Mouse (Mus musculus) lung, adult 18-20 months (tissue): Measurements from ENCODE around the gene Mlh1.

Source experiments
- DNase-seq, 2 experiments: peaks; one replicate each; pipeline ENCODE4 v3.0.0; 2022; ENCODE audit warnings: mixed read lengths in 2 of 2

Gene Mlh1

DNA sequence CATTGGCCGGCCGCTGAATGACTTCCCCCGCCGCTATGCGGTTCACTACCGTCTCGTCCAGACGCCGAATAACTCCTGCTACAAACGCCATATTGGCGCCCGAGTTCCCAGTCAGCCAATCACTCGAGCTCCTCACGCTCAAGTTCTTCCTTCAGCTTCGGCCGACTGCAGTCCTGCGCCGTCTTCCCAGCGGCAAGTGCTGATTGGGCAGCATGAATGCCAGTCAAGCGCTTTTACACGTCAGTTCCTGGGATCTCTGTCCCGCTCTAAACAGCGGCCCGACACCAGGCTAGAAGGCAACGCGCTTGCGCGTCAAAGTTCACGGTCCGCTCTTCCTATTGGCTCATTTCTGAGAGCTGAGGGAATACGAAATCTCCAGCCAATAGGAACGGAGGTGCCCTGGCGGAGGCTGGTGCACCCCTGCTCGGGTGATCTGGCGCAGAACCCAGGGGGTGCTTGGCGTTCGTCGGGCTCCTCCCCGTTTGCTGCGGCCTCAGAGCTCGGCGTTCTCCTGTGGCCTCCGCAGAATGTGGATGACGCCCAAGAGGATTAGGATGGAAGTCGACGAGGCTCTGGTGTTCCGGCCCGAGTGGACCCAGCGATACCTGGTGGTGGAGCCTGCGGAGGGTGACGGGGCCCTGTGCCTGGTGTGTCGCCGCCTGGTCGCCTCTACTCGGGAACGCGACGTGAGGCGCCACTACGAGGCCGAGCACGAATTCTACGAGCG lies at the start of gene Mlh1, which contains the start of gene Epm2aip1:
Gene Mlh1 (minus strand): TSS at position 358 of the 727 bp plus-strand sequence.
Gene Epm2aip1 (plus strand): TSS at position 496 of the 727 bp plus-strand sequence.
- peak; percentile 99 to 100 for DNase-seq

DNA sequence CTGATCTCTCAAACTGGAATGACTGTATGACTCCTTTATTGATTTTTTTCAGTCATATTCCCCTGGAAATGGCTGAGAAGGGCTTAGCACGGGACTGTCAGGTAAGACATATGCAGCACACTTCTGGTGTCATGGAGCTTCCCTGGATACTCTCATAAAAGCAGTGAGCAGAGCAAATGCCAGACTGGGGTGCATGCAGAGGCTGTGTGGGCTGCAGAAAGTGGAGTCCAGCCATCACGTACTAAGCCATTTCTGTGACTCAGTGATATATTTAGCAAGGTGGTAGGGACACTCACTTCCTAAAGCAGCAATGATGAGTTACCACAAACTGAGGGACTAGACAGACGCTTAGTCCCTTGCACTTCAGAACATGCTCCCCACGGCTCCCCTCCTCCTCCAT lies 49.3 kb upstream of the Mlh1 start:
- DNase-seq: no peak

DNA sequence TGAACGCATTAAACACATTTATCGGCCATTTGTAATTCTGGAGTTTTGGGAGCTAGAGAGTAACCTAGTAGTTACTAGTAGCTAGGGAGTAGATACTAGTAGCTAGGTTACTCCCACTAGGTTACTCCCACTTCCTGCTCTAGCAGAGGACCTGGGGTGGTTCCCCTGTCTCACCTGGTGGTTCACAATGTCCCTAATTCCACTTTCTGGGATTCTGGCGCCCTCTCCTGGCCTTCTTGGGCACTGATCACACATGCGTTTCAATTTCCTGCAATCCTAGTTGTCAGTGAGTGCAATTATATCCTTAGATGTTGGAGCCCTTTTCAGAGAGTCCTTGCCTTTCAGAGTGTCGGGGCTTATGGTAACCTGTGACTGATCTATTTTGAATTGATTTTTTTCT lies 42.6 kb upstream of the Mlh1 start:
- DNase-seq: peak; percentile 28 to 40

DNA sequence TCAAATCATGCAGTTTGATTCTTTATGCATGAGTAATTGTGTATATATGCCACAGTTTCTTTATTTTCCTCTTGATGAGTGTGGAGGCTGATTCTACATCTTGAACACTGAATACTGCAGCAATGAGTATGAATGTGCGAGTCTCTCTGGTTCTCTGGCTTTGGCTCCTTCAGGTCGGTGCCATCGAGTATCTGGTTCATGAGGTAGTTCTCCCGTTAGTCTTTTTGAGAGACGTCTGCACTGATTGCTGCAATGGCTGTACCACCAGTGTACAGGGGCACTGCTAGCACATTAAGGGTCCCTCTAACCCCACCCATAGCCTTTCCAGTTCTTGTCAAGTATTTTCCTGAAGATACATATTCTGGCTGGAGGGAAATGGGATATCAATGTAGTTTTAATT lies 42.2 kb upstream of the Mlh1 start:
- DNase-seq: no peak

DNA sequence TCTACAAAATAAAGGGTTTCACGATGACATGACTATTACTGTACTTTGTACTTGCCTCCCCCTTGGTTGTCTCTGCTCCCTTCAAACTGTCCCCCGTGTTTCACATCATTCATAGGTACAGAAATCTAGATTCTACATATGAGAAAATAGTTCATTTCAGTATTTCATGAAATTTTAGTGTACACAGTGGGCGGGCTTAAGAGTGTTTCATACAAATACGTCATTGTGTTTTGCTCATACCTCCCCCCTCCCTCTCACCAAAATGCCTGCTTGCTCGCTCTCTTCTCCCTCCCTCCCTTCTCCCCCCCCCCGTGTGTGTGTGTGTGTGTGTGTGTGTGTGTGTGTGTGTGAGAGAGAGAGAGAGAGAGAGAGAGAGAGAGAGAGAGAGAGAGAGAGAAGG lies 41.7 kb upstream of the Mlh1 start:
- DNase-seq: no peak

DNA sequence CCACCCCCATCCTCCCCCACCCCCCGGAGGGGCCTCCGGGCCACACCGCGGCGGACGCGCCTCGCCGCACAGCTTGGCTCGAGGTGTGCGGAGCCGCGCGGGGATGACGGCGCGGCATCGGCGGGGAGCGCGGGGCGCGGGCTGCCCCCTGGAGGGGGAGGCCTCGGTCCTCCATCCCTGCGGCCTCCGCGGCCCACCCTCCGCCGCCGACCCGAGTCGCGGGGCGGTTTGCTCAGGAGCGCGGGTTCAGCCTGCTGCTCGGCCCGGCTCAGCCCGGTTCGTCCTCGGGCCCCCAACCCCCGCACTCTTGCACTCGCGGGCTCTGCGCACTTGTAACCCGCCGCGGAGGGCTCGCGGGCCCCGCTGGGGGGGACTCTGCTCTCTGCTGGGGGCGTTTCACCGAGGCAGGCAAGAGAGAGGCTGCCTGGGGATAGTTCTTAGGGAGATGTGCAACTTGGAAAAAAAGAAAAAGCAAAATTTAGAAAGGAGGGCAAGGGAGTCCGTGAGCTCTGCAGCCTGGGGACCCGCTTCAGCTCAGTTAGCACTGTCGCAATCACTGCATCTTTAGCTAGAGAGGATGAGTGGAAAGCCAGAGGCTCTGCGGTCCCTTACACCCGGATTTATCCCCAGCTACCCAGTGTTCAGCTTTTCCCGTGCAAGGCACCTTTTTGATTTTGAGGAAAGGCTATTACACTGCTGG lies 41.0 kb upstream of the Mlh1 start:
- no peak for DNase-seq

DNA sequence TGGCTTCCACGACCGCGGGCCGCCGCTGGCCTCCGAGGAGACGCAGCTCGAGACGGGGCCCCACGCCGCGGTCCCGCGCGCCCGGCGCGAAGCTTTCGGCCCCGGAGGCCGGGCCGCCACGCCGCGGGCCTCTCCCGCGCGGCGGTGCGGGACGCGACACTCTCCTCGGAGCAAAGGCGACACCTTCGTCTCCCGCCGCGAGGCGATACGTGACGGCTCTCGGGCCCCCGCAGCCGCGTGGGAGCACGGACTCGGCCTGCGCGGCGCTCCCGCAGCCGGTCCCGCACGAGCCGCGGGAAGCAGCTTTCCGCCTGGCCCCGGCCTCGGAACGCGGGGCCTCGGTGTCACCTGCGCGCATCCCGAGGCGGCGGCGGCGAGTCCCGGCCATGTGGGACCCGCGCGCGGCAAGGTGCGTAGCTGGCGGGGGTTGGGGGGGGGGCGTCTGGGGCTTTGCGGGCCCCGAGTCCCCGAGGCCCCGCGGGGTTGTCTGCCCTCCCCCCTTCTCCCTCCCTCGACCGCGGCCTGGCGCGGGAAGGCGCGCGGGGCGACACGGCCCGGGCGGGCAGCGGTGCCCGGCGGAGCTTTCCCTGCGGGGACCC lies 40.4 kb upstream of the Mlh1 start:
- DNase-seq: no peak

DNA sequence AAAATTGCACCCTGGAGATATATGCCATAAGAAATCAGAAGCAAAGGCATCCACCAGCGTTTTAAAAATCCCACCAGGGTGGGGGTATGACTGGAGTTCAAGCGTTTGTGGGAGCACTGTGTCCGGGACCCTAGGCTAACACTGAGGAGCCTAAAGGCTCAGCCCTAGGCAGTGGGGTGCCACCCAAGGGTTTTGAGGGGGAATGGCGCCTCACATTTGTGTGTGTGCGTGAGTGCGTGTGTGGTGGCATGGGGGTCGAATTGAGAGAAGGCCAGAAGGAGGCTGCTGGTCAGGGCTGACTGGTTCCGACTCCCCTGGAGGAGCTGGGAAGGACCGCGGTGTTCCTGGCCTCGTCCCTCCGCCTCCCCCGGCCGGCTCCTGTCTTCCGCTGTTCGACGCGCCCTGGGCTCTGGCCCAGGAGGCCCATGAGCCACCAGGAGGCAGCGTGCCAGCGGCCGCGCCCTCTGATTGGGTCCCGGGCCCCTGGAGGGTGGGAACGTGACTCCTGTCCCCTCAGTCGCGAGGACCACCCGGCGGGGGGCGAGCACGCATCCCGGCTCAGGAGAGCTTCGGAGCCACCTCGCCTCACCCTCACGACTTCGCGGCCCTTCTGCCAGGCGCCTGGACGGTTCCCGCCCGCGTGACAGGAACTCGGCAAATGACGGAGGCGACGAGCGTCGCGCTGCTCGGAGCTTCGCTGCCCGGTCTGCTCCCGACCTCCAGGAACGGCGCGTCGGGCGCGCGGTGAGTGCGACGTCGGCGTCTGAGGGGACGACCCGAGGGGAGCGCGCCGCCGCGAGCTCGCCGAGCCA lies 39.6 kb upstream of the Mlh1 start, which contains the start of gene Trank1:
Gene Trank1 (plus strand): TSS at position 709 of the 812 bp plus-strand sequence.
- no peak for DNase-seq

DNA sequence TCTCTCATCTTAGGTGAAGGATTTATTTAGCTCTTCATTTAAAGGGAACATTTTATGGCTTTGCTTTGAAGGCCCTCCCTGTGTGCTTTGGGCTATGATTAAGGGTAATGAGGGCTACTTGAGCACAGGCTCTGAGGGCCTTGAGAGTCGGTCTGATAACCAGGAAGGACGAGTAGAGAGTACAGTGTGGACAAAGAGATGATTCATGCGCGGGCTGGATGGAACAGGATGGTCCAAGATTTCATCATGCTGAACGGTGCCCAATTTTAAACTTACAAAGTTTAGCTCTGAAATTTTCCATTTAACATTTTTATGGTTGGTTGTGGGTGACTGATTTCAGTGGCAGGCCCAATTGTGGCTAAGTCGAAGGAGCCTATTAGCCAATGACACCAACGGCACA lies 34.6 kb upstream of the Mlh1 start:
- DNase-seq: no peak

DNA sequence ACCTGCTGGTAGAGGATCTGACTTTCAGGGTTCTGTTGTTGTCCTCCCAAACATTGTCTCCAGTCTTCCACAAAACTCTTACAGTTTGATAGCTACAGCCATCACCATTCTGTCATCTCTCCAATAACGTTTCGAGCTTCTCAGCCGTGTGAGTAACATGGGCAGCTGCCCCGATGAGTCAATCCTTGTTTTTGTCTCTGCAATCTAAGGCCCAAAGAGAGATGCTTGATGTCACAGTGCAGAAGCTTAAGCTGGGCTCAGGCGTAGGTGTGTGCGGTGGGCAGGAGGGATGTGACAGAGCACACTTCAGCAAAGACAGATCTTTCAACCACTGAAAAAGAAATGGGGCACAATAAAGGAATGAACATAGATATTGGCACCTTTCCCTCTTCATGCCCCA lies 32.4 kb upstream of the Mlh1 start:
- DNase-seq: no peak

DNA sequence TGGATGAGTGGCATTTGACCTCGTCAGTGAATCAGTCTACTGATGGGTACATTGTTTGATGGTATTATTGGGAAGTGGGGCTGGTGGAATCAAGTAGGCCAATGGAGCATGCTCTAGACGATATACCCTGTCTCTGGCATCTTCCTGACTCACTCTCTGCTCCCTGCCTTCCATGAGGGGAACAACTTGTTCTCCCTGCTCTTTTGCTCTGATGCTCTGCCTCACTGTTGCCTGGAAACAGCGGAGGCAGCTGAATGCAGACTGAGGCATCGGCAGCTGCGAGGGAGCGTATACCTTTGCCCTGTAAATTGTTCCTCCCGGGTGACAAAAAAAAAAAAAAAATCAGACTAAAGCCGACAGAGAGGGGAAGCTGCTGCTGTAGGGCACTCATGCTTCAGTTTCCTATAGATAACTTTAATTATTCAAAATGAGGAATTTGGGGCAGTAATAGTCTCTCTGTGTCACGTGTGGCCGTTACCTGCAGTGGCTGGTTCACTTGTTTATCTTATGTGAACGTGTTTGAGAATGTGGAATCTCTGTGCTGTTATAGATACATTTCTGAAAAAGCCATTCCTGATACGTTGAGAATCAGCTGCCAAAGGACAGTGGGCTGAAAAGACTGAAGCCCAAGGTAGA lies 30.7 kb upstream of the Mlh1 start:
- DNase-seq: no peak

DNA sequence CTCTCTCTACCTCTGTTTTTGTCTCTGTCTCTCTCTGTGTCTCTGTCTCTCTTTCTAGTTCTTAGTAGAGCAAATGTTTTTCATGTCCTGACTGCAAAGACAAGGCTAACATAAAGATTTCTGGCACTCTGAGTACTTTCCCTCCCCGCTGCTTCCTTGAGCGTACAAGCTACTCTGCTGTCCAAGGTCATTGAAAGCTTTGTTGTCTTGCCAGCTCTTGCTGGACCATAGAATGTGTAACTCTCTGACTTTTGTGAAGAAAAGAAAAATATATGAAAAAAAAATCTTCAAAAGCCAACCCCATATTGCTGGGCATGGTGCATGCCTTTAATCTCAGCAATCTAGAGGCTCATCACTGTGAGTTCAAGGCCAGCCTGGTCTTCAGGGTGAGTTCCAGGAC lies 27.0 kb upstream of the Mlh1 start:
- DNase-seq: no peak

DNA sequence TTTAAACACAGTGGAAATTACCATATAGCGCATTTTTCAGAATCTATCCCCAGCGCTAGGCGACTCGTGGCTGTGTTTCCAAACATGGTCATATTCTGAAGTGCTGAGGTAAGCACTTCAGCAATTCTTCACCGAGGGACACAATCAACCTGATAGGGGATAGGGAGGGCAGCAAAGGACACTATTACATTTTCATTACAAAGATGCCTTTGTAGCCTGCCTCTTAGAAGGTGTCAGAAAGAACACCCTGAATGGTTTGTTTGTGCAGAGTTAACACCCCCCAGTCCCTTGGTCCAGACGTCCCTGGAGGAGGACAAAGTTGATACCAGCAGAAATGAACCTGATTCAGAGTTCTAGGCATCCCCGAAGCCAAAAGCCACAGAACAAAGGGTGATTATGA lies 24.8 kb upstream of the Mlh1 start:
- no peak for DNase-seq

DNA sequence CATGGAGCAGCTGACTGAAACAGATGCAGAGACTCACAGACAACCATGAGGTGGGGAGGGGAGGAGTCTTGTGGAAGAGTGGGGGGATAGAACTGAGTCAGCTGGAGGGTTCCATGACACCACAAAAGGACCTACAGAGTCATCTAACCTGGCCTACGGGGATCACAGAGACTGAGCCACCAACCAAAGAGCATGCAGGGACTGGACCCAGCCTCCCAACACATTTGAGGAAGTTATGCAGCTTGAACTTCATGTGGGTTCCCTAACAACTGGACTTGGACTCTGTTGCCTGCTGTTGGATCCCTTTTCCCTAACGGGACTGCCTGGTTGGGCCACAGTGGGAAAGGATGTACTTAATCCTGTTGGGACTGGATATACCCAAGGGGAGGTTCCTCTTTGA lies 23.7 kb upstream of the Mlh1 start:
- DNase-seq: no peak

DNA sequence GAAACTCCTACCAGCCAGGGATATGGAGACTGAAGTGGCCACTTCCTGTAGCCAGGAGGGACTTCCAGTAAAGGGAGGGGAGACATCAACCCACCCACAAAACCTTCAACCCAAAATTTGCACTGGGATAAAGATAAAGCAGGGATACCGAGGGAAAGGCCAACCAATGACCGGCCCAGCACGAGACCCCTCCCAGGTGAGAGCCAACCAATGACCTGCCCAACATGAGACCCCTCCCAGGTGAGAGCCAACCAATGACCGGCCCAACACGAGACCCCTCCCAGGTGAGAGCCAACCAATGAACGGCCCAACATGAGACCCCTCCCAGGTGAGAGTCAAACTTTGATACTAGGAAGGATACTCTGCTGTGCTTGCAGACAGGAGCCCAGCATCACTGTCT lies 23.3 kb upstream of the Mlh1 start:
- no peak for DNase-seq

DNA sequence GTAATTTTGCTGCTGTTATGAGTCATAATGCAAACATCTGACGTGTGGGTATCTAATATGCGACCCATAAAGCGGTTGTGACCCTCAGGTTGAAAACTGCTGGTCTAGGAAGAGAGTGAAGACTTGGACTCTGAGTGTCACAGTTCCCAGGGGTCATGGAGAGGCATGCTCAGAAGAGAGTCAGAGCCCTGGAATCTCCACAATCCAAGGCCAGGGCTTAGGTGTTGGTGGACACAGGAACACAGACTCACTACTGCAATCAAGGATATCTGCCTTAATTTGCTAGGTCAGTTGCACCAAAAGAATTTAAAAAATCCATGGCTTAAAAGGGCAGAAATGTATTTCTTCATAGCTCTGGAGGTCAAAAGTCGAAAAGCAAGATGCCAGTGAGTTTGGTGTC lies 21.6 kb upstream of the Mlh1 start:
- no peak for DNase-seq

DNA sequence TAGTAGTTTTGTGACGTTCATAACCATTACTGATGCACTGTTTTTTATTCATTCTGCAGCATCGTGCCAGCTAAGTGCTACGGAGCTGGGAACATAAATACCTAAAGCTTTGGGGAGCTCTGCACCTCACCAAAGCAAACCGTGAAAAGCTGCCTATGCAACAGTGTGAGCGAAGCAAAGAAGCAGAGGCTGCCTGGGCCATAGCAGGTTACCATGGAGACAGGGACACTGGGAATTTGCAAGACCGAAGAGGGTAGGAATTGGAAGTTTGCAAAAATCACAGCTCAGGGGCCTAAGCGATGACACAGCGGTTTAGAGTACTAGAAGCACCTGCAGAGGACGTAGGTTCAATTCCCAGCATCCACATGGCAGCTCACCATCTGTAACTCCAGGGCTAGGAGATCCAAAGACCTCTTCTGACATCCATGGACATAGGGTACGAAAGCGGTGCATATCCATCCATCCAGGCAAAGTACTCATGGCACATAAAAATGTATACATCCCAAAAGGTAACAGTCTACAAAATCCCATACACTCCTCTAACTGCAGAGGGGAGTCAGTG lies 19.0 kb upstream of the Mlh1 start:
- no peak for DNase-seq

DNA sequence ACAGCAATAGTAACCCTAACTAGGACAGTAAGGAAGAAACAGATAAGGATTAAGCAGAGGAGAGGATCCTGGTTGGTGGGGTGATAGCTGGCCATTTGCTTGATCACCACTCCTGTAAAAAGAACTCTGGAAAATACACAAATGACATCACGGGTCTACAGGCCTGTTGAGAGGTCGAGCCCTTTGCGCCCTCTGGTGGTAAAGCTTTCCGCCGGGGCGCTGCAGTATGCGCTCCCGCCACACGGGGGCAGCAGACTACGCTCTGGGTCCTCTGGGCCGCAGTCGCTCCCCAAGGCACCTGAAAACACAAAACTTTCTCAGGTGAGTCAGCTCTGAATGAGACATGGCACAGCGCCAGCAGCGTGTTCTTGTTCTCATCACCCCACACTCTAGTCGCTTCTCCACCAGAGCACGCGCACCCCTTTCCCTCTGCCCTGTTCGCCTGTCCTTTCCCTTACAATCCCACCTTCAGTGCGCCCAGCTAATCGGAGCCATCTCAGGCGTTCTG lies 18.3 kb upstream of the Mlh1 start:
- DNase-seq: peak; percentile 86 to 91

DNA sequence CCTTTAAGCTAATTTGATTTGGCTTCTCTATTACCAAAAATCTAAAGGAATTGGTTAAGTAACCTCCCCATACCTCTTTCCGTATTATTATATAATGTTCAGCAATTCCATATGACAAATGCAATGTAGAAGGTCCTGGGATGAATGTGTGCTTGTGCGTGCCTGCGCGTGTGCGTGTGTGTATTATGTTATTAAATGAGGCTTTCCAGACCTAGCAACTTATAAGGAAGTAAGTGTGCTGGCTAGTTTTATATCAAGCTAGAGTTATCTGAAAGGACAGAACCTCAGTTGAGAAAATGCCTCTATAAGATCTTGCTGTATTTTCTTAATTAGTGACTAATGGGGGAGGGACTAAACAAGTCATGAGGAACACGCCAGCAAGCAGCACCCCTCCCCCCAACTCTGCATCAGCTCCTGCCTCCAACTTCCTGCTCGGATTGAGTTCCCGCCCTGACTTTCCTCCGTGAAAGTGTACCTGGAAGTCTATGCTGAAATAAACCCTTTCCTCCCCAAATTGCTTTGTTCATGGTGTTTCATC lies 17.8 kb upstream of the Mlh1 start:
- DNase-seq: peak; percentile 40 to 60

DNA sequence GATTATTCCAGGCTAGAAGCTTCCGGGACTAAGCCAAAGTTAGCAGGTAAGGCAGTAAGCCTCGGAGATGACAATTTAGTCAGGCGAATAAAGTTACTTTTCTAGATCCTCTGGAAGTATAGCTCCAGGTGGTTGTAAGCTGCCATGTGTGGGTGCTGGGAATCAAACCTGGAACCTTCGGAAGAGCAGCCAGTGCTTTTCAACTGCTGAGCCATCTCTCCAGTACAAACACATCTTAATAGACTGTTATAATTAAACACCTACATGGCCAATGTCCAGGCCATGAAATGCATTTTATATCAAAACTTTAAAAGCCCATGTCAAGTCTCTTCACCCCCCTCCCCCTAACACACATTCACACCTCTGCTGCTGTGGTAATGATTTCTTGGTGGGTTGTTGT lies 16.4 kb upstream of the Mlh1 start:
- no peak for DNase-seq

DNA sequence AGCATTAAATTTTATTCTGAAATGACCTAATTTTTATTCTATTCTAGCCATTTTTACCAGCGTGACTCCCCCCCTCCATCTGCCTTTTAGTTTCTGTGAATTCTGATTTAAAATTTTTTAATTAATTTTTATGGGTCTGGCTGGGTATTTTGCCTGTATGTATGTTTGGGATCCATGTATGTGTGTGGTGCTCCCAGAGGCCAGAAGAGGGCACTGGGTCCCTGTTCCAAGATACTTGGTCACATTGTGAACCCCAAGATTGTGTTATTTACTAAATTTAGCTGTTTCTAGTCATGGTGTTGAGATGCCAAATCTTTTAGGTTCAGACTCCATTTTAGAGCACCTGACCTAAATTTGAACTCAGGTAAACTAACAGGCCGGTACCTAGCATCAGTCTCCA lies 14.9 kb upstream of the Mlh1 start:
- DNase-seq: no peak

DNA sequence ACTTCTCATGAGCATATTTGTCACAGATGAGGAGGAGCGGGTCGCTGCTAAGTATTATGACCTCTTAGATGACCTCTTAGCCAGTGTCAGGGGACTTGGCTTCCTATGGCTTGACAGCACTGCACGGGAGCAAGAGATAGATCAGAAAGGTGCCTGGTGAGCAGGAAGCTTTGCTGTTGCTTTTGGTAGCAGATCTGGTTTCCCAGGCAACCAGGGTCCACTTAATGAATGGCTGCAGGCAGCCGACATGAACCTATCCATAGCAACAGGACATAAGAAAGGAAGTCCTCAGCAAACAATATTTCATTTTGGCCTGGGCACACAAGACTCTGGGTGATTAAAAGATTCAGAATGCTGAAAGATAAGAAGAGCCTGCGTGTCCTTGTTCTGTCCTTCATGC lies 14.1 kb upstream of the Mlh1 start:
- no peak for DNase-seq
